Mouse (Mus musculus): ENCODE data around the gene Amdhd2.
"Not testable (repeated sequence)": the region's sequence is repeated elsewhere in the genome, so short reads cannot be mapped to it uniquely, and the experiment has no call there.

The Amdhd2 gene

GRCm38 (mm10) chr17:24156394-24156793 lies 7.2 kb downstream of the Amdhd2 start:
- DNase-seq (ENCODE audit: low spot score): no peak

GRCm38 (mm10) chr17:24155742-24156141 lies 7.8 kb downstream of the Amdhd2 start:
- DNase-seq (ENCODE audit: low spot score): no peak

GRCm38 (mm10) chr17:24154463-24154862 lies 9.1 kb downstream of the Amdhd2 start:
- DNase-seq (ENCODE audit: low spot score): no peak

GRCm38 (mm10) chr17:24151890-24152563 lies 11.5 kb downstream of the Amdhd2 start:
- DNase-seq (ENCODE audit: low spot score): peak; percentile 60

- no peak for DNase-seq (ENCODE audit: low spot score)
Observed at GRCm38 (mm10) chr17:24151382-24151781, 12.2 kb downstream of the Amdhd2 start.

GRCm38 (mm10) chr17:24150824-24151223 lies 12.7 kb downstream of the Amdhd2 start, which contains the start of gene Pdpk1:
Pdpk1 (minus strand) TSS chr17:24150924.
- DNase-seq (ENCODE audit: low spot score): no peak

- DNase-seq (ENCODE audit: low spot score): no peak
Observed at GRCm38 (mm10) chr17:24149421-24149820, 14.1 kb downstream of the Amdhd2 start.

- DNase-seq (ENCODE audit: low spot score): no peak
Observed at GRCm38 (mm10) chr17:24142897-24143296, 20.7 kb downstream of the Amdhd2 start.

- peak; percentile 95 for DNase-seq (ENCODE audit: low spot score)
Observed at GRCm38 (mm10) chr17:24141425-24141920, 22.1 kb downstream of the Amdhd2 start.

GRCm38 (mm10) chr17:24140845-24141424 lies 22.6 kb downstream of the Amdhd2 start:
- peak; percentile 10 for DNase-seq (ENCODE audit: low spot score)

GRCm38 (mm10) chr17:24139968-24140367 lies 23.6 kb downstream of the Amdhd2 start:
- no peak for DNase-seq (ENCODE audit: low spot score)

GRCm38 (mm10) chr17:24139256-24139655 lies 24.3 kb downstream of the Amdhd2 start:
- no peak for DNase-seq (ENCODE audit: low spot score)

GRCm38 (mm10) chr17:24137226-24137880 lies 26.2 kb downstream of the Amdhd2 start:
- DNase-seq (ENCODE audit: low spot score): no peak

GRCm38 (mm10) chr17:24134062-24134461 lies 29.5 kb downstream of the Amdhd2 start:
- no peak for DNase-seq (ENCODE audit: low spot score)

GRCm38 (mm10) chr17:24132919-24133318 lies 30.6 kb downstream of the Amdhd2 start:
- DNase-seq (ENCODE audit: low spot score): not testable (repeated sequence)

- no peak for DNase-seq (ENCODE audit: low spot score)
Observed at GRCm38 (mm10) chr17:24131570-24131969, 32.0 kb downstream of the Amdhd2 start.

- not testable (repeated sequence) for DNase-seq (ENCODE audit: low spot score)
Observed at GRCm38 (mm10) chr17:24129246-24129645, 34.3 kb downstream of the Amdhd2 start.

- no peak for DNase-seq (ENCODE audit: low spot score)
Observed at GRCm38 (mm10) chr17:24127592-24127991, 36.0 kb downstream of the Amdhd2 start.

- DNase-seq (ENCODE audit: low spot score): no peak
Observed at GRCm38 (mm10) chr17:24126801-24127200, 36.8 kb downstream of the Amdhd2 start.

- no peak for DNase-seq (ENCODE audit: low spot score)
Observed at GRCm38 (mm10) chr17:24119446-24119845, 44.1 kb downstream of the Amdhd2 start.

GRCm38 (mm10) chr17:24113031-24113430 lies 50.5 kb downstream of the Amdhd2 start:
- no peak for DNase-seq (ENCODE audit: low spot score)

- no peak for DNase-seq (ENCODE audit: low spot score)
Observed at GRCm38 (mm10) chr17:24111256-24111655, 52.3 kb downstream of the Amdhd2 start.

- no peak for DNase-seq (ENCODE audit: low spot score)
Observed at GRCm38 (mm10) chr17:24108896-24109295, 54.7 kb downstream of the Amdhd2 start.
